Mouse (Mus musculus) kidney, adult 2 months (tissue): ENCODE measurements around the gene Arhgap31. TPM values are rescaled to one million over a fixed set of nuclear protein-coding genes. Genes with fewer than 3 reads are reported as not detected.

Experiments
- DNase-seq: peaks from one replicate; pipeline ENCODE4 v3.0.0; 2021
- H3K27ac ChIP-seq: fragments of 200-500 bp; 2 replicates; pipeline ENCODE4 v1.5.1; 2012; ENCODE audit warnings: low read depth, low read length, control low read depth, inconsistent platforms; ENCODE audit not compliant: insufficient read depth
- H3K27me3 ChIP-seq: fragments of 200-500 bp; replicated peaks from 2 replicates; pipeline ENCODE4 v1.6.1; 2012; ENCODE audit warnings: mild to moderate bottlenecking, moderate library complexity, low read length, inconsistent platforms; ENCODE audit not compliant: control insufficient read depth, insufficient read depth
- H3K36me3 ChIP-seq: fragments of 200-500 bp; 2 replicates; pipeline ENCODE4 v1.6.1; 2012; ENCODE audit warnings: mild to moderate bottlenecking, moderate library complexity, low read length, inconsistent platforms; ENCODE audit not compliant: control insufficient read depth, insufficient read depth
- H3K4me1 ChIP-seq: fragments of 200-500 bp; 2 replicates; pipeline ENCODE4 v1.6.1; 2011; ENCODE audit warnings: low read length; ENCODE audit not compliant: control insufficient read depth, insufficient read depth
- H3K4me3 ChIP-seq: fragments of 200-500 bp; 2 replicates; pipeline ENCODE4 v1.5.1; 2011; ENCODE audit warnings: mild to moderate bottlenecking, low read depth, low read length, control low read depth; ENCODE audit not compliant: insufficient read depth
- CTCF ChIP-seq: fragments of 200-500 bp; conservative IDR thresholded peaks from 2 replicates; pipeline ENCODE4 v1.5.1; 2011; ENCODE audit warnings: low read depth, mild to moderate bottlenecking, control low read depth, low read length, moderate library complexity, mixed read lengths; ENCODE audit not compliant: insufficient read depth, insufficient read length
- POLR2A ChIP-seq: fragments of 200-500 bp; IDR thresholded peaks from one replicate; pipeline ENCODE4 v1.6.1; 2011; ENCODE audit warnings: low read depth, low read length, control low read depth
- WGBS: fragments of 180-500 bp; shearing (Covaris S2); methylation state at CpG from one replicate; pipeline ENCODE4 v1.1.7; 2018; 5-methylcytosine and 5-hydroxymethylcytosine counted together
- polyA plus RNA-seq: library from polyadenylated mRNA; depleted of rRNA; stranded (reverse); fragments of >200 nt; gene quantifications from 2 replicates; pipeline ENCODE4 v1.2.3, GENCODE M21; 2012

Arhgap31 gene
- polyA plus RNA-seq, 1 experiment: 6.9 TPM

GRCm38 (mm10) chr16:38756572-38756971 is 43.5 kb upstream of the Arhgap31 start:
- TF ChIP-seq POLR2A (no peak), CTCF (no peak)
- Histone ChIP-seq H3K36me3 (no peaks in the 10 kb centered on the region), H3K27ac (no peak overlapping the region), H3K4me3 (no peak overlapping the region), H3K27me3 (no peaks in the 10 kb centered on the region), H3K4me1 (peaks cover 2% of the 10 kb centered on the region; the same call in 1 of the 2 replicates)
- peak; percentile 44 for DNase-seq
- WGBS: 44% methylated on average over 4 of the region's 4 CpGs

DNA sequence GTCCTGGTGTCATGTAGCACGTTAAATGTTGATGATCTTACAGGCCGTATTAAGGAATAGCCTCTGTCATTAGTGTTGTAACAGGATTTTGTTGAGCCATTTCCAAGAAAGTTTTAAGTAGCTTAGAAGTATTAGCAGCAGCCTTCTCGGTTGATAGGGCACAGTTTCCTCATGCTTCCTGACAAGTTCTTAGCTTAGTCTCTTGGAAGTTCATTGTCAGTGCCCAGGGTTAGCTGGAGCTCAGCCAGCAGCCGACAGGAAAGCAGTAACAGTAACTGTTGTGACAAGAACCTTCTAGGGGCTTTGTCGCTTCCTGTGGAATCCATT is 43.1 kb upstream of the Arhgap31 start:
- Histone ChIP-seq H3K36me3 (no peaks in the 10 kb centered on the region), H3K4me1 (peaks cover 2% of the 10 kb centered on the region; the same call in 1 of the 2 replicates), H3K27me3 (no peaks in the 10 kb centered on the region), H3K27ac (no peak overlapping the region), H3K4me3 (no peak overlapping the region)
- DNase-seq: peak; percentile 81
- TF ChIP-seq POLR2A: no peak
- TF ChIP-seq CTCF: no peak
- 19% methylated on average over 5 of the region's 5 CpGs for WGBS

DNA sequence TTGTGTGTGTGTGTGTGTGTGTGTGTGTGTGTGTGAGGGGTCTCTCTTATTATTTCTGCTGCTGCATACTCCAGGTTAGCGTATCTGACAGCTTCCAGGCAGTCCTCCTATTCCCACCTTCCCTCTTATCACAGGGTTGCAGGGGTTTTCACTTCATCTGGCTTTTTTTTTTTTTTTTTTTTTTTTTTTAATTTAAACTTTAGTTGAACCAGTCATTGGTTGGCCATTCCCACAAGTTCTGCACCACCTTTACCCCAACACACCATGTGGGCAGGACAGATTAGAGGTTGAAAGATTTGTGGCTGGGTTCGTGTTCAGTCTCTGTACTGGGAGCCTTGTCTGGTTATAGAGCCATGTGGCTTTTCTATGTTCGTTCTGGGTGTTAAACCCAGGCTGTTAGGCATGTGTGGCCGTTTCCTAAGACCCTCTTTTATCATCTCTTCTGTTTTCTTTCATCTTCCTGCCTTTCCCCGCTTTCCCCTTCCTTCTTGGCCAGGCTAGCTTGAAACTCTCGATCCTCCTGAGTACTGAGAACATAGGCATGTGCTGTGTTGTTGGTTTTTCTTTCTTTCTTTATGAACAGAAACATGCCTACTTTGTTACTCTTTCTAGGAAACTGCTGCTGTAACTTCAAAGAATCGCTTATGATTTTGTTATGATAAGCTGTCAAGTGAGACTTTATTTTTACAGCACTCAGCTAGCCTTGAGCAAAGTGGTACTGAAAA is 42.5 kb upstream of the Arhgap31 start:
- H3K4me3 ChIP-seq: no peak overlapping the region
- H3K27me3 ChIP-seq: no peaks in the 10 kb centered on the region
- no peak for DNase-seq
- no peak overlapping the region for H3K27ac ChIP-seq
- TF ChIP-seq POLR2A: no peak
- WGBS: 59% methylated on average over 7 of the region's 7 CpGs
- no peaks in the 10 kb centered on the region for H3K36me3 ChIP-seq
- H3K4me1 ChIP-seq: peaks cover 2% of the 10 kb centered on the region; the same call in 1 of the 2 replicates

- TF ChIP-seq CTCF (no peak), POLR2A (no peak)
- H3K4me1 ChIP-seq: 0 out of 2 replicates have a peak, but pooled peaks cover 2% of the 10 kb centered on the region
- H3K27me3 ChIP-seq: no peaks in the 10 kb centered on the region
- no peak overlapping the region for H3K27ac ChIP-seq
- DNase-seq: no peak
- no peaks in the 10 kb centered on the region for H3K36me3 ChIP-seq
- WGBS: 67% methylated on average over 11 of the region's 11 CpGs
- no peak overlapping the region for H3K4me3 ChIP-seq
Measured at GRCm38 (mm10) chr16:38753631-38754030, 40.6 kb upstream of the Arhgap31 start.

GRCm38 (mm10) chr16:38750803-38751202 is 37.7 kb upstream of the Arhgap31 start:
- no peaks in the 10 kb centered on the region for H3K36me3 ChIP-seq
- no peaks in the 10 kb centered on the region for H3K27me3 ChIP-seq
- no peak for DNase-seq
- no peaks in the 10 kb centered on the region for H3K4me1 ChIP-seq
- 81% methylated on average over 6 of the region's 6 CpGs for WGBS
- no peak for TF ChIP-seq CTCF
- no peak for TF ChIP-seq POLR2A
- no peak overlapping the region for H3K4me3 ChIP-seq
- H3K27ac ChIP-seq: no peak overlapping the region

- no peak overlapping the region for H3K4me3 ChIP-seq
- H3K27me3 ChIP-seq: no peaks in the 10 kb centered on the region
- no peaks in the 10 kb centered on the region for H3K36me3 ChIP-seq
- no peaks in the 10 kb centered on the region for H3K4me1 ChIP-seq
- no peak overlapping the region for H3K27ac ChIP-seq
- TF ChIP-seq CTCF (no peak), POLR2A (no peak)
- 91% methylated on average over 10 of the region's 10 CpGs for WGBS
- DNase-seq: peak; percentile 60
Measured at GRCm38 (mm10) chr16:38743941-38744673, 31.0 kb upstream of the Arhgap31 start.

- WGBS: under 1% methylated on average over 13 of the region's 13 CpGs
- Histone ChIP-seq H3K27me3 (no peaks in the 10 kb centered on the region), H3K36me3 (no peaks in the 10 kb centered on the region), H3K4me3 (peak overlapping the region; percentile 58), H3K4me1 (no peaks in the 10 kb centered on the region), H3K27ac (peak overlapping the region; percentile 49)
- no peak for TF ChIP-seq POLR2A
- TF ChIP-seq CTCF: no peak
- DNase-seq: peak; percentile 29
Measured at GRCm38 (mm10) chr16:38742659-38743131, 29.6 kb upstream of the Arhgap31 start.
